Mouse (Mus musculus) hindbrain, embryonic 13.5 days (tissue): ENCODE data around the gene Trpm3. TPM values are rescaled to one million over a fixed set of nuclear protein-coding genes. Genes with fewer than 3 reads are reported as not detected.

Source experiments
- ATAC-seq: fragments of 200-750 bp; cut with Nextera tagmentation; 2 replicates; pipeline ENCODE4 v1.8.0; 2017; ENCODE audit warnings: moderate TSS enrichment; ENCODE audit not compliant: low FRiP score
- H3K27ac ChIP-seq: fragments of 300-500 bp; sonication (generic); 2 replicates; pipeline ENCODE4 v1.5.1; 2015; ENCODE audit warnings: inconsistent platforms, mild to moderate bottlenecking, moderate library complexity
- H3K27me3 ChIP-seq: fragments of 300-500 bp; sonication (generic); 2 replicates; pipeline ENCODE4 v1.6.1; 2015; ENCODE audit warnings: mild to moderate bottlenecking, inconsistent platforms
- H3K36me3 ChIP-seq: fragments of 300-500 bp; sonication (generic); 2 replicates; pipeline ENCODE4 v1.6.1; 2015; ENCODE audit warnings: mild to moderate bottlenecking, inconsistent platforms
- H3K4me1 ChIP-seq: fragments of 300-500 bp; sonication (generic); replicated peaks from 2 replicates; pipeline ENCODE4 v1.6.1; 2015; ENCODE audit warnings: inconsistent platforms
- H3K4me2 ChIP-seq: fragments of 300-500 bp; sonication (generic); 2 replicates; pipeline ENCODE4 v1.6.1; 2015; ENCODE audit warnings: inconsistent platforms, mild to moderate bottlenecking, moderate library complexity
- H3K4me3 ChIP-seq: fragments of 300-500 bp; sonication (generic); 2 replicates; pipeline ENCODE4 v1.5.1; 2015; ENCODE audit warnings: mild to moderate bottlenecking, inconsistent platforms
- H3K9ac ChIP-seq: fragments of 300-500 bp; sonication (generic); 2 replicates; pipeline ENCODE4 v1.6.1; 2015; ENCODE audit warnings: mild to moderate bottlenecking, inconsistent platforms
- H3K9me3 ChIP-seq: fragments of 300-500 bp; sonication (generic); 2 replicates; pipeline ENCODE4 v1.6.1; 2016; ENCODE audit warnings: inconsistent platforms
- whole genome bisulfite sequencing: fragments of 180-500 bp; shearing (Covaris S2); methylation state at CpG from one replicate; pipeline ENCODE4 v1.1.7; 2015; 5-methylcytosine and 5-hydroxymethylcytosine counted together
- polyA plus RNA-seq: library from polyadenylated mRNA; unstranded; fragments of >200 nt; fragmentation: Nextera tagmentation; extraction: Ambion mirVana; gene quantifications from 2 replicates; pipeline ENCODE4 v1.2.1, GENCODE M21; 2015

Gene Trpm3
- polyA plus RNA-seq, 1 experiment from 2014 or later = 33.2 TPM

DNA sequence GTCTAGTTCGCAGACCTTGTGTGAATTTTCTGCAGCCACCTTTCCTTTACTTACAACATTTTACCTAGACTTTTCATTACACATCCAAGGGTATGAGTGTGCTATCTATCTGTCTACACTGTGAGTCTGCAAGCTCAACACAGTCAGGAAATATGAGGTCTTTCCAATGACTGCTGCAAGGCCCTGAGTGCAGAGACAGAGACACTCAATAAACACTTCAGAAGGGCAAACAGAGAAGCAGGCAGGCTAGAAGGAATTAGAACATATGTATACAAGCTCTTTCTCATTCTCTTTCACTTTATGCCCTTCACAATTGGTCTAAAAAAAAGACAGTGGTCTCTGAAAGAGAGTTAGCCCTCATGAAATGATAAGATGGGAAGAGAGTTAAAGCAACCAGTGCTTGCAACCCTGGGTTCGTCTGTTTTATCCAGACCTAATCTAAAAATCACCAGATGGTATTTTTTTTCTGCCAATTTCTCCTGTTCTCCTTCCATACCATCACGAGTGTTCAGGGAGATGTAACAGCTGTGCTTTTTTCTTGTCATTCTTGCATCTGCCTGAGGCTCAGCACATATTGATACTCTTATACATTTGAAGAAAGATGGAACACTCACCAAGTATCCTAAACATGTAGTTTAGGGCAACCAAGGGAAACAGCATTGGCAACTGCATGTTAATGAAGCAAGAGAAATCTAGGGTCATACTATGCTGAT, 486.1 kb downstream of the Trpm3 start:
- Histone ChIP-seq H3K27ac (no peak overlapping the region), H3K9ac (no peak overlapping the region), H3K9me3 (no peaks in the 10 kb centered on the region), H3K4me1 (no peaks in the 10 kb centered on the region), H3K27me3 (no peaks in the 10 kb centered on the region), H3K36me3 (no peaks in the 10 kb centered on the region), H3K4me3 (no peak overlapping the region), H3K4me2 (no peak overlapping the region)
- ATAC-seq = no peak
- WGBS = 75% methylated on average over 3 of the region's 3 CpGs

DNA sequence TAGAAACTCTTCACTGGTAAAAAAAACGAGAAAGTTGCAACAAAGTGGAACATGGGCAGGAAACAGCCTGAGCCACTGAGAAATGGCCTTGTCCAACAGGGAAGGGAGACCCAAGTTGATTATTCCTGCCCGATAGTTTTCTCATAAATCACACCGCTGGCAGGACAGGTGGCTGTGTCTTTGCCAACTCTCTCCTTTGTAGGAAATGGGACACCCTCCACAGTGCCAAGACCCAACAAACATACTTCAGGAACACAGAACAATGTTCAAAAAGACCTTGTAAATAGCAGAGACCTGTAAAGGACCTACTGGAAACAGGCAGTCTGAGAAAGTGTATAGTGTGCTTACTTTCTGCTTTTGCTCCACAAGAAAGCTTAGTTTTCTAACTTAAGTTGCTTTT, 490.0 kb downstream of the Trpm3 start:
- no peak overlapping the region for H3K27ac ChIP-seq
- H3K36me3 ChIP-seq = no peaks in the 10 kb centered on the region
- no peak overlapping the region for H3K4me3 ChIP-seq
- WGBS = 76% methylated on average over 3 of the region's 3 CpGs
- H3K27me3 ChIP-seq = no peaks in the 10 kb centered on the region
- no peak overlapping the region for H3K4me2 ChIP-seq
- ATAC-seq = no peak
- H3K9me3 ChIP-seq = no peaks in the 10 kb centered on the region
- H3K4me1 ChIP-seq = no peaks in the 10 kb centered on the region
- H3K9ac ChIP-seq = no peak overlapping the region

DNA sequence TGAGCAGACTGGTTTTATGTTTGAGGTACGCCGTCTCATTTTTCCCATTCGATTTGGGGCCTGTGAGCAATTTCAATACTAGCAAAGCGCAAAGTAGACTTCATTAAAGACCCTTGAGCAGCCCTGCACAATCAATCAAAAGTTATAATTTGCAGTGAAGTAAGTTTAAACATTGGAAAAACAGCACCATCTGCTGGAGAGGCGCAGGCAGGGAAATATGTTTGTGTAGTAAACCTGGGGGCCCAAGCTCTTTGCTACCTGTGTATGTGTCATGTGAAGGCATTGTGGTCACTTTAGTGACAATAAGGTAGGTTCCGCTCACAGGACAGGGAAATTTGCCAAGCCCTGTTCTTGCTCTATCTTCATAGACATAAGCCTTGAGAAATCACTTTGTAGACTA, 492.5 kb downstream of the Trpm3 start:
- Histone ChIP-seq H3K36me3 (no peaks in the 10 kb centered on the region), H3K27ac (no peak overlapping the region), H3K9me3 (no peaks in the 10 kb centered on the region), H3K9ac (no peak overlapping the region), H3K4me2 (no peak overlapping the region), H3K4me1 (0 out of 2 replicates have a peak, but pooled peaks cover 4% of the 10 kb centered on the region), H3K27me3 (no peaks in the 10 kb centered on the region), H3K4me3 (no peak overlapping the region)
- WGBS = 85% methylated on average over 6 of the region's 6 CpGs
- no peak for ATAC-seq

DNA sequence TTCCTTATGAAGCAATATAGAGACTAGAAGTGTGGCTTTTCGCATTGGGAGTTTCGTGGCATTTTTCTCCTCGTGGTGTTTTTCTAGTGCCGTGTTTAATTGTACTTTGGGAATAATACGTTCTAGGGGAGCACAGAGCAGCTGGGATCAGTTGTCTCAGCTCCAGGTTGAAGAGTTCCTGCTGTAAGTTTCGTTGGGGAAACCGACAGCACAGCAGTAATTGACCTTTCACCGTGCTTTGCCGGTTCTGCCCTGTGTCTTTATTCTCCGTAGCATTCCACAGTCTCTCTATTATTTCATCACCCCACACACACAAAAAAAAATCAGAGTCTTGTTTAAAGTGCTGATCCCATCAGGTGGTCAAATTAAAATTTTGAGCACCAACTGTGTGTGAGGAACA, 496.8 kb downstream of the Trpm3 start:
- Histone ChIP-seq H3K27me3 (no peaks in the 10 kb centered on the region), H3K4me2 (no peak overlapping the region), H3K4me1 (0 out of 2 replicates have a peak, but pooled peaks cover 4% of the 10 kb centered on the region), H3K27ac (no peak overlapping the region), H3K36me3 (no peaks in the 10 kb centered on the region), H3K4me3 (no peak overlapping the region), H3K9me3 (no peaks in the 10 kb centered on the region), H3K9ac (no peak overlapping the region)
- WGBS = 30% methylated on average over 10 of the region's 10 CpGs
- ATAC-seq = no peak

DNA sequence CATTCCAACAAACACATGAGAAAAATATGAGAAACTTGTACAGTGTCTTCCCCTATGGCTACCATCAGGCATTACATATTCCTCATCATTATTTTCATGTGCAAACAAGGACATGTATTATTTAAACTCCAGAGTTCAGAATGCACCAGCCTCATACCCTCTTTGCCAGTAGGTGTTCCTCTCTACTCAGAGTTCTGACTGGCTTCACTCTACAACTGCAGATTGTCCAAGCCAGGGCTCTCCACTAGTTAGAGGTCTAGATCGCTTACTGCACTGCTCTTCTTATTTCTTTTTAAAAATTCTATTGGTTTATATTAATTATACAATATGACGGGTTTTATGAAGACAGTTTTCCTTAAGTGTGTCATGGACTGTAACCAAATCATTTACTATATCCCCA, 498.9 kb downstream of the Trpm3 start:
- Histone ChIP-seq H3K9me3 (no peaks in the 10 kb centered on the region), H3K36me3 (no peaks in the 10 kb centered on the region), H3K4me2 (no peak overlapping the region), H3K9ac (no peak overlapping the region), H3K4me3 (no peak overlapping the region), H3K4me1 (0 out of 2 replicates have a peak, but pooled peaks cover 4% of the 10 kb centered on the region), H3K27me3 (no peaks in the 10 kb centered on the region), H3K27ac (no peak overlapping the region)
- WGBS = 92% methylated on average over 2 of the region's 2 CpGs
- no peak for ATAC-seq

DNA sequence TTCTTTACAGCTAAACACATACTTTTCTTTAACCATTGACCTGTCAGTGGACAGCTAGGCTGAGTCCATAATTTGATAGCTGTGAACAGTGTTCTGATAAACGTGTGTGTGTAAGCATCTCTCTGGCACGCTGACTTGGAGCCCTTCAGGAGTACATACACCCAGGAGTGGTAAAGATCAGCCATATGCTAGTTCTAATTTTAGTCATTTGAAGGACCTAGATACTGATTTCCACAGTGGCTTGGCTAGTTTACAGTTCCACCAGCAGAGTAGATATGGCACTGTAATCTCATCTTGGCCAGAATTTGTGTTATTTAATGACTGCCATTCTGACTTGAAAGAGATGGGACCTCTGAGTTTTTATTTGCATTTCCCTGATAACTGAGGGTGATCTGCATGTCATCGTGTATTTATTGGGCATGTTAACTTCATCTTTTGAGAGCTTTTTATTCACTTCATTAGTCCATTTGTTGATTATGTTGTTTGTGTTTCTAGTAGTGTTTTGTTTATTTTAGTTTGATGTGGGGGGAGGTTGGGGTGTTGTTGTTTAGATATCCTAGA, 499.6 kb downstream of the Trpm3 start:
- no peak for ATAC-seq
- Histone ChIP-seq H3K4me3 (no peak overlapping the region), H3K4me2 (no peak overlapping the region), H3K36me3 (no peaks in the 10 kb centered on the region), H3K4me1 (0 out of 2 replicates have a peak, but pooled peaks cover 4% of the 10 kb centered on the region), H3K9ac (no peak overlapping the region), H3K9me3 (no peaks in the 10 kb centered on the region), H3K27me3 (no peaks in the 10 kb centered on the region), H3K27ac (no peak overlapping the region)
- WGBS = 81% methylated on average over 3 of the region's 3 CpGs

DNA sequence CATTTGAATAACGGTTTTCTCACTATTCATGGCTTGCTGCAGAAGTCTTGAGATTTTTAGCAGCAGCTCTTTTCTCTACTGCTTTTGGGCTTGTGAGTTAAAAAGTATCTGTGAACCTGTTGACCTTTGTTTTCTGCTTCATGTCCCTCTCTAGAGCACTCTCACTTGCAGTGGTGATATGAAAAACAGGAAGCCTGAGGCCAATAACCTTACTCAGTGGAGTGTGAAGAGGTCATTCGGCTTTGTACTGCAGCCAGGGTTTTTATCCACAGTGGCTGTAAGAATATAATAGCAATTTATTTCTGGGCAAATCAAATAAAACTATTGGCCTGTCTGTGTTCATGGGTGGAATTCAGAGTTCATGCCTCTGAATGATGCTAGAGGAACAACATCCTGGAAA, 503.3 kb downstream of the Trpm3 start:
- 14% methylated on average over 2 of the region's 2 CpGs for WGBS
- no peaks in the 10 kb centered on the region for H3K9me3 ChIP-seq
- ATAC-seq = no peak

DNA sequence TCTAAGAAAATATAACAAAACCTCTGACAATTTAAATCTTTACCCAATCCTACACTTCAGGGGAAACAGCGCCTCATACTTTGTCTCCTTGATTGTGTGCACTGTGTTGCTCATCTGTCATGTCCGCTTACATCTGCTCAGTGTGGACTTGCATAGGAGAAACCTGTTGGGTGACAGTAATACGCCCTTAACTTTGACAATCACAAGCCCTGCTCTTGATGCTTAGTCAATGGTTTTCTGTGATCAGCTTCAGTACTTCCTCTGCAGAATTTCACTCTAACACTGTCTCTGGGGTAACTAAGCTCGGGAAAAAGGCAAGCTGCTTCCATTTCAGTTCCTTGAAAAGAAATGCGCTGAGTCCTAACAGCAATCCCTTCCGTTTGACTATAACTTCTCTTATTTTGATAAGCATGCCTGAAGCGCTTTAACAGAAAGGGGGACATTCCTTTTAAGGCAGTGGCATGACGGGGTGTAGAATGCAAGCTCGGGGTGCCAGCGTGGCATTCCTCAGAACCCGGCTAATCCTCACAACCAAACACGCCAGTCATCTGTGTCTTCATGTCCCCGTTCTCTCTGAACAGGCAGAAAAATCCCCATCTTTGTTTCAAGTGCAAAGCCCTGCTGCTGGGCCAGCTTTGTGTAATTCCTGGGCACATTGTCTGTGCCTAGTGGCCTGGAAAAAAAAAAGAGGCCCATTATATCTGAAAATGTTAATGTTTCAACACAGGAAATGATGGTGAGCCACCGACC, 517.8 kb downstream of the Trpm3 start:
- peak overlapping the region; percentile 24; the same call in 1 of the 2 replicates for H3K9ac ChIP-seq
- ATAC-seq = no peak

More for the DNA sequence above, 503.3 kb downstream of the Trpm3 start:
- Histone ChIP-seq H3K36me3 (no peaks in the 10 kb centered on the region), H3K27me3 (no peaks in the 10 kb centered on the region), H3K9ac (no peak overlapping the region), H3K27ac (no peak overlapping the region), H3K4me3 (no peak overlapping the region), H3K4me2 (no peak overlapping the region), H3K4me1 (no peaks in the 10 kb centered on the region)

DNA sequence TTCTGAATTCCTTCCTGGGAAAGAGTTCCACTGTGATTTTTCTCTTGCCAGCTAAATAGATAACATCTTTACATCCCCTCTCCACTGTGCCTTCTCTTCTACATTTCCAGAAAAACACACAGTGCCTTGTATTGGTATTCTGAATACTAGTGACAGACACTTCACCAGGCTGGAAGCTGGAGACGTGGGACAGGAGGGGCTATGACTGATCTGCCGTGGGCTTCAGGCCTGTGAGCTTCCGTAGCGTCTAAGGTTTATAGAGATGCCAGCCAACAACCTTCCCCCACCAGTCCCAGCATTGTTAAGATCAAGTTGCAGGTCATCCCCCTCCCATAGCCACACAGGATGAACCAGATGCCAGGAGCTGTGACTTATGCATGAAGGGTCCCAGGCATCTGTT, 518.4 kb downstream of the Trpm3 start:
- H3K4me2 ChIP-seq = no peak overlapping the region
- peak overlapping the region; percentile 64 for H3K27ac ChIP-seq
- H3K9ac ChIP-seq = no peak overlapping the region
- H3K9me3 ChIP-seq = no peaks in the 10 kb centered on the region
- H3K4me3 ChIP-seq = no peak overlapping the region
- 17% methylated on average over 4 of the region's 4 CpGs for WGBS
- ATAC-seq = 0 out of 2 replicates have a peak, but pooled peaks have one; percentile 28
- peaks cover 14% of the 10 kb centered on the region for H3K4me1 ChIP-seq
- no peaks in the 10 kb centered on the region for H3K27me3 ChIP-seq
- H3K36me3 ChIP-seq = no peaks in the 10 kb centered on the region

More for the DNA sequence above, 517.8 kb downstream of the Trpm3 start:
- Histone ChIP-seq H3K4me2 (peak overlapping the region; percentile 29), H3K27me3 (no peaks in the 10 kb centered on the region), H3K27ac (peak overlapping the region; percentile 64), H3K36me3 (no peaks in the 10 kb centered on the region), H3K4me3 (no peak overlapping the region), H3K9me3 (no peaks in the 10 kb centered on the region), H3K4me1 (peaks cover 14% of the 10 kb centered on the region)
- WGBS = 38% methylated on average over 14 of the region's 14 CpGs

DNA sequence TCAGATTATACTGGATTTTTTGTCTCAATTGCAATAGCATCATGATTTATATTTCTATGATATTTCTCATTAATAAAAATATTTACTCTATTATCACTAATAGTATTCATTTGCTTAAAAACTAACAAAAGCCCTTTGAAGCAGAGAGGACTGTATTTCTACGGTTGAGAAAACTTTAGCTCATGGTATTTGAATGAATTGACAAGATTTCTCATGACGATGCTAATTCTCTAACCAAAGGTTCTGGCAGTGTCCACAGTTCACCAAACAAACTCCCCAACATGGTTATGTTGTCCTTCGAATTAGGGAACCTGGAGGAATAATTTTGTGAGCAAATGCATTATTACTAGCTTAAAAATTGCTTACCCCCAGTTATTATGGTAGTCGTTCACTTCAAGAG, 526.6 kb downstream of the Trpm3 start:
- H3K36me3 ChIP-seq = no peaks in the 10 kb centered on the region
- no peak for ATAC-seq
- 81% methylated on average over 4 of the region's 4 CpGs for WGBS

DNA sequence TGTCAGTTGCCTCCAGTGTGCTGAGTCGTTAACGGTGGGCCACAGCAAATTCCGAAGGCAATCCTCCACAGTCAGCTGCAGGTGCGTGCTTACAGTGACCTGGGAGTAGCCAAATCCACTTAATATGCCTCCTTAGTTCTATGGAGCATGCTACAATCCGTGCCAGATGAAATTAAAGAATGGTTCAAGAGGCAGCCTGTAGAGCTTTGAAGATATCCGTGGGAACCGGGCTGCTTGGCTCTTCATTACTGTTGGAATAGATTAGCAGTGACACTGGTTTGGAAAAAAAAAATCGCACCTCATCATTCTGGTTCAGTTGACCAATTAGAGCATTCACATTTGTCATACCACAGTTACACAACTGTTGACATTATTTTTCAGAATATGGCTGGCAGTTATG, 531.4 kb downstream of the Trpm3 start:
- Histone ChIP-seq H3K4me2 (no peak overlapping the region), H3K36me3 (no peaks in the 10 kb centered on the region), H3K4me3 (no peak overlapping the region), H3K4me1 (no peaks in the 10 kb centered on the region), H3K9me3 (no peaks in the 10 kb centered on the region), H3K27ac (no peak overlapping the region), H3K9ac (no peak overlapping the region), H3K27me3 (no peaks in the 10 kb centered on the region)
- no peak for ATAC-seq
- 84% methylated on average over 8 of the region's 8 CpGs for WGBS

More for the DNA sequence above, 526.6 kb downstream of the Trpm3 start:
- H3K27me3 ChIP-seq = no peaks in the 10 kb centered on the region
- no peaks in the 10 kb centered on the region for H3K4me1 ChIP-seq
- no peak overlapping the region for H3K27ac ChIP-seq
- no peaks in the 10 kb centered on the region for H3K9me3 ChIP-seq
- no peak overlapping the region for H3K9ac ChIP-seq
- no peak overlapping the region for H3K4me3 ChIP-seq
- H3K4me2 ChIP-seq = no peak overlapping the region

DNA sequence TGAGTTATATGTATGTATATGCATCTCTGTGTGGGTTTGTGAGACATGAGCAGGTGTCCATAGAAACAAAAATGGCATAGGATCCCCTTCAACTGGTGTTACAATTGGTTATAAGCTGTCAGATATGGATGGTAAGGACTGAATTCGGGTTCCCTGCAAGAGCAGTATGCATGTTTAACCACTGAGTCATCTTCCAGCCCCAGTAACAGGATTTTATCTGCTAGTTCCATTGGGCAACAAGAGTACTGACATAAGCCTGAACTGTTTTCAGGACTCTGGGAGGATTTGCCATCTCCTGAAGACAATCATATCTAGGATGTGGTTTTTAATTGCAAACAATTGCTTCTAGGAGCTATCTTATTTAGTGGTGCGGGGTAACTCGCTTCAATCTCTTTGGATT, 534.0 kb downstream of the Trpm3 start:
- Histone ChIP-seq H3K27ac (no peak overlapping the region), H3K9ac (no peak overlapping the region), H3K27me3 (no peaks in the 10 kb centered on the region), H3K9me3 (no peaks in the 10 kb centered on the region), H3K36me3 (no peaks in the 10 kb centered on the region), H3K4me2 (no peak overlapping the region), H3K4me1 (no peaks in the 10 kb centered on the region), H3K4me3 (no peak overlapping the region)
- 91% methylated on average over 3 of the region's 3 CpGs for WGBS
- no peak for ATAC-seq
